10 mouse cellular contexts compared by ENCODE assay signal in the genomic region with DNA sequence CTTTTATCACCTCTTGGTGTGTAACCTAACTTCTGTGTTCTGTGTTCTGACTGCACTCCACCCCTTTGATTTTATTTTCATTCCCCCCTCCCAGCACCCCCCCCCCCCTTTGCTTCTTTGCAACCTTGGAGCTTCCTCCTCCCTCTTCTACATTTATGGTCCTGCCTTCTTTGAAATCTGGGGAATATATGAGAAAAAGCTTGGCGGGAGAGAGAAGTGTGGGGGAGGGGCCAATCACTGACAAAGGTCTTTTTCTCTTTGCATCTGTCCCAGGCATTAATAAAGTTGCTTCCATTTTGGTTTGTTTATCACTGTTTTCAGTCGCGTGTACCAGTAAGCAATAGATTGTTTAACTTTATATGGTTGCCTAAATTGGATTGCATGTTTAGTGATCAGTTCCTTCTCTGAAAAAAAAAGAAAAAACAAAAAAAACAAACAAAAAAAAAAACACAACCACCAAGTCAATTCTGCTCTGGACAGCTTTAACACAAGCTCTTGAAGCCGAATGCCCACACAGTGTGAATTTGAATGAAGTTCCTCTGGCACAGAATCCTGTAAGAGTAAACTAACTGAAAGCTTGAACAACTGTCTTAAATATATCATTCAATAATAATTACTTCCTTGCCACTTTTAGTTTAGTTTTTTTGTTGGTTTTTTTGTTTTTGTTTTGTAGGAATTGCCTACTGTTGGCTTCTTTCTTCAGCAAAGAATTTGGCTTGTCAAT. TPM values are rescaled to one million over a fixed set of nuclear protein-coding genes. Genes with fewer than 3 reads are reported as not detected.
DNase-seq lines count a peak whose midpoint lies in the region; ATAC-seq and TF ChIP-seq lines count a peak whose summit lies in the region.
"Had no signal": no experiment of that assay in that cellular context is flagged by ENCODE, and none has a peak within 500 bp of the region (broad histone marks: within the 10 kb centered on the region; RNA-seq: fewer than 3 reads in every experiment).

No protein-coding gene starts in this region.

- TF ChIP-seq CTCF in left cerebral cortex, adult 2 months (IDR thresholded peaks at IDR 0.05), result no peak
- no peak for TF ChIP-seq CTCF in lung, adult 2 months (IDR thresholded peaks at IDR 0.05; ENCODE audit: insufficient read depth, low read length)

- H3K27me3 ChIP-seq in embryonic facial prominence, embryonic 15.5 days, result peaks cover 24% of the 10 kb centered on the region
- no peaks in the 10 kb centered on the region for H3K27me3 ChIP-seq in hindbrain, embryonic 16.5 days (replicated peaks; ENCODE audit: control insufficient read depth, insufficient read depth, low read length)
- peaks cover 18% of the 10 kb centered on the region; the same call in 1 of the 2 replicates for H3K27me3 ChIP-seq in neural tube, embryonic 12.5 days (replicated peaks)

- H3K9me3 ChIP-seq in embryonic facial prominence, embryonic 15.5 days (replicated peaks), result no peaks in the 10 kb centered on the region
- no peaks in the 10 kb centered on the region for H3K9me3 ChIP-seq in hindbrain, embryonic 16.5 days (ENCODE audit: control insufficient read depth, low read length)
- no peaks in the 10 kb centered on the region for H3K9me3 ChIP-seq in neural tube, embryonic 12.5 days
- H3K9me3 ChIP-seq: heart, embryonic 15.5 days had no signal

- peak overlapping the region; percentile 97 for H3K4me2 ChIP-seq in embryonic facial prominence, embryonic 15.5 days (replicated peaks)
- H3K4me2 ChIP-seq in hindbrain, embryonic 16.5 days (ENCODE audit: low read length), result peak overlapping the region; percentile 65
- H3K4me2 ChIP-seq in neural tube, embryonic 12.5 days (replicated peaks), result peak overlapping the region; percentile 97

- no peak overlapping the region for H3K9ac ChIP-seq in embryonic facial prominence, embryonic 15.5 days
- H3K9ac ChIP-seq in hindbrain, embryonic 16.5 days (ENCODE audit: low read depth, low read length), result peak overlapping the region; percentile 68
- peak overlapping the region; percentile 62 for H3K9ac ChIP-seq in neural tube, embryonic 12.5 days
- H3K9ac ChIP-seq: heart, embryonic 15.5 days had no signal

- no peak for DNase-seq in left cerebral cortex, adult 2 months (ENCODE audit: extremely low spot score in 1 of 2, low spot score in 2 of 2)
- DNase-seq in left cerebral cortex, adult 9 months (ENCODE audit: low spot score in 2 of 2), result no peak
- DNase-seq in lung, adult 2 months, result no peak
- no peak for DNase-seq in spleen, adult 18-20 months
- no peak for DNase-seq in natural killer cell, adult 2 months (ENCODE audit: low spot score in 2 of 2)

- WGBS in embryonic facial prominence, embryonic 15.5 days, result 30% methylated on average over 4 of the region's 4 CpGs
- 13% methylated on average over 4 of the region's 4 CpGs for WGBS in hindbrain, embryonic 16.5 days
- 19% methylated on average over 4 of the region's 4 CpGs for WGBS in neural tube, embryonic 12.5 days
- WGBS in lung, adult 2 months, result 37% methylated on average over 4 of the region's 4 CpGs

- ATAC-seq in embryonic facial prominence, embryonic 15.5 days (ENCODE audit: insufficient number of reproducible peaks, low FRiP score, low TSS enrichment, low read depth), result no peak
- ATAC-seq in hindbrain, embryonic 16.5 days, result no peak
- no peak for ATAC-seq in neural tube, embryonic 12.5 days (ENCODE audit: low FRiP score, low read depth)

- H3K4me1 ChIP-seq in embryonic facial prominence, embryonic 15.5 days, result peaks cover 32% of the 10 kb centered on the region
- H3K4me1 ChIP-seq in hindbrain, embryonic 16.5 days (ENCODE audit: control insufficient read depth, insufficient read depth, low read depth, low read length), result peaks cover 10% of the 10 kb centered on the region
- H3K4me1 ChIP-seq in neural tube, embryonic 12.5 days, result peaks cover 10% of the 10 kb centered on the region; the same call in 1 of the 2 replicates
- peaks cover 8% of the 10 kb centered on the region for H3K4me1 ChIP-seq in lung, adult 2 months (ENCODE audit: control insufficient read depth, insufficient read depth, low read length)

- peak overlapping the region; percentile 92 for H3K27ac ChIP-seq in left cerebral cortex, adult 2 months
- no peak overlapping the region for H3K27ac ChIP-seq in embryonic facial prominence, embryonic 15.5 days (replicated peaks)
- peak overlapping the region; percentile 76 for H3K27ac ChIP-seq in hindbrain, embryonic 16.5 days (ENCODE audit: low read depth, low read length)
- no peak overlapping the region for H3K27ac ChIP-seq in neural tube, embryonic 12.5 days
- H3K27ac ChIP-seq: heart, embryonic 15.5 days had no signal

- TF ChIP-seq POLR2A in lung, adult 2 months (IDR thresholded peaks at IDR 0.05; ENCODE audit: borderline replicate concordance, extremely low read depth, low read depth, low read length), result no peak

- H3K36me3 ChIP-seq in embryonic facial prominence, embryonic 15.5 days, result no peaks in the 10 kb centered on the region
- H3K36me3 ChIP-seq in hindbrain, embryonic 16.5 days (ENCODE audit: control insufficient read depth, insufficient read depth, low read length), result no peaks in the 10 kb centered on the region
- H3K36me3 ChIP-seq in neural tube, embryonic 12.5 days, result no peaks in the 10 kb centered on the region
- H3K36me3 ChIP-seq: heart, embryonic 15.5 days had no signal

- peak overlapping the region; percentile 81 for H3K4me3 ChIP-seq in left cerebral cortex, adult 2 months
- peak overlapping the region; percentile 63 for H3K4me3 ChIP-seq in embryonic facial prominence, embryonic 15.5 days (replicated peaks)
- H3K4me3 ChIP-seq in hindbrain, embryonic 16.5 days (ENCODE audit: low read length), result peak overlapping the region; percentile 73
- H3K4me3 ChIP-seq in neural tube, embryonic 12.5 days, result peak overlapping the region; percentile 58
- H3K4me3 ChIP-seq in lung, adult 2 months (replicated peaks; ENCODE audit: extremely low read depth, low read depth, low read length), result no peak overlapping the region
- H3K4me3 ChIP-seq: megakaryocyte, embryonic 14.5 days had no signal

- intact Hi-C loops in left cerebral cortex, adult 2 months (cut with DNase I), result loop anchor here (5.0 to 10.0 kb wide), 2 partner anchors 35 to 943 kb away; no protein-coding TSS in a partner anchor

RNA-seq across cellular contexts. Expression of a gene that starts 4.0 kb away (rescaled TPM):
- total RNA-seq in left cerebral cortex, adult 2 months (2021), result 100 to 1,000 TPM; 201 to 203 TPM
- 4.4 and 4.5 TPM in 2 replicates for polyA plus RNA-seq in embryonic facial prominence, embryonic 15.5 days (2015; fragmentation: Nextera tagmentation; extraction: Ambion mirVana)
- 18.9 and 19.0 TPM in 2 replicates for polyA plus RNA-seq in hindbrain, embryonic 16.5 days (2015; fragmentation: Nextera tagmentation; extraction: Ambion mirVana)
- 5.8 and 9.1 TPM in 2 replicates for polyA plus RNA-seq in neural tube, embryonic 12.5 days (2016; fragmentation: Nextera tagmentation; extraction: Ambion mirVana)
- polyA plus RNA-seq in lung, adult 2 months (2012; rRNA removed), result 0.11 and 0.14 TPM in 2 replicates

Comparison
In these comparisons a context has a peak if more than half of its experiments do, and no peak if none do; other contexts are left out.
1. H3K27ac ChIP-seq: peak in left cerebral cortex, adult 2 months (single experiment) and hindbrain, embryonic 16.5 days (single experiment); none in embryonic facial prominence, embryonic 15.5 days (single experiment) and neural tube, embryonic 12.5 days (single experiment).
2. Peak in every context shown above with its lines, with median percentiles within 50 percentile points of each other: H3K4me2 ChIP-seq.